Mouse (Mus musculus) CH12.LX (cell line): ENCODE measurements around the gene Cdh4.

ENCODE experiments used
- CTCF ChIP-seq, 2 experiments: IDR thresholded peaks in 1 of 2; conservative IDR thresholded peaks in 1 of 2; 2 replicates each; pipeline ENCODE4 v1.5.1; 2011 to 2012; ENCODE audit warnings: low read depth in 2 of 2, low read length in 2 of 2, improper control_type of control experiment in 1 of 2, inconsistent platforms in 1 of 2, mild to moderate bottlenecking in 1 of 2, moderate library complexity in 1 of 2
- MAFK ChIP-seq: IDR thresholded peaks from 2 replicates; pipeline ENCODE4 v1.6.1; 2011; ENCODE audit warnings: low read length, improper control_type of control experiment; ENCODE audit not compliant: insufficient replicate concordance
- RCOR1 ChIP-seq: conservative IDR thresholded peaks from 2 replicates; pipeline ENCODE4 v1.6.1; 2012; ENCODE audit warnings: low read depth, mild to moderate bottlenecking, inconsistent platforms, low read length, improper control_type of control experiment

DNA sequence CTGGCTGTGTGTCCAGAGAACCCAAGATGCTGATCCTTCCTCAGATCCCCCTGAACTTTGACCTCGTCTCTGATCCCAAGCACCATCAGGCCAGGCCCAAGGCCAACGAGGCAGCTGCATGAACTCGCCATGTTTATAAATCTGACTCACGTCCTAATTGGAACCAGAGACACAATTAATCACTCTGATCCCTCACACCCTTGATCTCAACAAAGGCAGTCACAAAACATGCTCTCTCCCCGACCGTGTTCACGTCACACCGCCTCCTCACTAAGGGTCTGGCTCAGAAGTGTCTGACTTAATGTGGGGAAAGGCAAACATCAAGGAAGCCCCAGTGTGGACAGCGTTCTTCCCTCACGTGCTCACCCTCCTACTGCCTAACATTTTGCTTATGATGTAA lies 188.5 kb downstream of the Cdh4 start:
- TF ChIP-seq CTCF (conservative IDR thresholded peaks at IDR 0.05 in 1 of 2, IDR thresholded peaks at IDR 0.05 in 1 of 2; ENCODE audit: low read depth in 2 of 2, low read length in 2 of 2) (no peak), MAFK (no peak), RCOR1 (no peak)
